Mouse (Mus musculus): Measurements from ENCODE around the gene Dgki. TPM values are rescaled to one million over a fixed set of nuclear protein-coding genes. Genes with fewer than 3 reads are reported as not detected.

The Dgki gene
- polyA plus RNA-seq, 1 experiment, result not detected

DNA sequence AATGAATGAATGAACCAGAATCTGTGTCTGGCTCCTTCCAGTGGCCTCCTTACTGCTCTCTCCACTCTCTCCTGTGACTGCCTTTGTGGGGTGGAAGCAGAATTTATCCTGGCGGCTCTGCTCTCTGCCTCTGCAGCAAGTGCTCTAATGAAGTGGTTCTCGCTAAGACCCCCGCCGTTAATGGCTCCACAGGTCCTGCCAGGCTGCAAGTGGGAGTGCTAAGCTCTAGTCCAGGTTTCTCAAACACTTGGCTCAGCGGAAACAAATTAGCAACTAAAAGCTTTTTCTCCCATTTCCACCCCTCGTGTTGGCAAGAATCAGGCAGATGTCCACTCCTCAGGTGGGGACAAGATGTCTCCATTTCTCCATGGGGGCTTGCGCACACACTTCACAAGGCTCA, 28.7 kb upstream of the Dgki start:
- H3K4me1 ChIP-seq (ENCODE audit: control insufficient read depth, insufficient read depth, low read length), result peaks cover 20% of the 10 kb centered on the region
- TF ChIP-seq POLR2A (IDR thresholded peaks at IDR 0.05; ENCODE audit: insufficient read depth, low read depth, low read length) (no peak), CTCF (IDR thresholded peaks at IDR 0.05; ENCODE audit: insufficient read depth, low read depth, low read length) (no peak)
- 68% methylated on average over 7 of the region's 7 CpGs for whole genome bisulfite sequencing
- H3K27ac ChIP-seq (ENCODE audit: insufficient read depth, low read depth, low read length), result no peak overlapping the region
- H3K4me3 ChIP-seq (ENCODE audit: insufficient read depth, low read depth, low read length), result no peak overlapping the region

- no peak overlapping the region for H3K4me3 ChIP-seq (ENCODE audit: insufficient read depth, low read depth, low read length)
- 56% methylated on average over 6 of the region's 6 CpGs for WGBS
- H3K27ac ChIP-seq (ENCODE audit: insufficient read depth, low read depth, low read length), result no peak overlapping the region
- no peak for TF ChIP-seq CTCF (IDR thresholded peaks at IDR 0.05; ENCODE audit: insufficient read depth, low read depth, low read length)
- no peak for TF ChIP-seq POLR2A (IDR thresholded peaks at IDR 0.05; ENCODE audit: insufficient read depth, low read depth, low read length)
- peaks cover 20% of the 10 kb centered on the region for H3K4me1 ChIP-seq (ENCODE audit: control insufficient read depth, insufficient read depth, low read length)
Observed at GRCm38 (mm10) chr6:37327519-37327918, 27.5 kb upstream of the Dgki start.

DNA sequence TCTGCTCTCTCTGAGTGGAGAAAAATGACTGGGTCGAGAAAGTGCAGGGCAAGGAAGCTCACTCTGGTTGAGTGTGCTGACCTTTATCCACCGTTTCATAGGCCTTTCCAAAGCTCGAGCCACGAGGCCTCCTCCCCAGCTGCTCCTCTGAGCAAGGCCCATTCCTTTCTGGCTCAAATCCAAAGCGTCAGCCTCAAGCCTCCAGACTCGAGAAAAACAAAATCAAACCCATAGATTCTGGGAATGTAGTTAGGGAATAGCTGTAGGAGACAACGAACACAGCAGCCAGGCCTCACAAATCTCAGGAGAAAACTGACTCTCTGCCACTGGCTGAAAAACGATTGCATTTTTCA, 26.6 kb upstream of the Dgki start:
- 32% methylated on average over 8 of the region's 8 CpGs for WGBS
- H3K4me1 ChIP-seq (ENCODE audit: control insufficient read depth, insufficient read depth, low read length), result peaks cover 13% of the 10 kb centered on the region
- no peak for TF ChIP-seq CTCF (IDR thresholded peaks at IDR 0.05; ENCODE audit: insufficient read depth, low read depth, low read length)
- TF ChIP-seq POLR2A (IDR thresholded peaks at IDR 0.05; ENCODE audit: insufficient read depth, low read depth, low read length), result no peak
- no peak overlapping the region for H3K27ac ChIP-seq (ENCODE audit: insufficient read depth, low read depth, low read length)
- no peak overlapping the region for H3K4me3 ChIP-seq (ENCODE audit: insufficient read depth, low read depth, low read length)

DNA sequence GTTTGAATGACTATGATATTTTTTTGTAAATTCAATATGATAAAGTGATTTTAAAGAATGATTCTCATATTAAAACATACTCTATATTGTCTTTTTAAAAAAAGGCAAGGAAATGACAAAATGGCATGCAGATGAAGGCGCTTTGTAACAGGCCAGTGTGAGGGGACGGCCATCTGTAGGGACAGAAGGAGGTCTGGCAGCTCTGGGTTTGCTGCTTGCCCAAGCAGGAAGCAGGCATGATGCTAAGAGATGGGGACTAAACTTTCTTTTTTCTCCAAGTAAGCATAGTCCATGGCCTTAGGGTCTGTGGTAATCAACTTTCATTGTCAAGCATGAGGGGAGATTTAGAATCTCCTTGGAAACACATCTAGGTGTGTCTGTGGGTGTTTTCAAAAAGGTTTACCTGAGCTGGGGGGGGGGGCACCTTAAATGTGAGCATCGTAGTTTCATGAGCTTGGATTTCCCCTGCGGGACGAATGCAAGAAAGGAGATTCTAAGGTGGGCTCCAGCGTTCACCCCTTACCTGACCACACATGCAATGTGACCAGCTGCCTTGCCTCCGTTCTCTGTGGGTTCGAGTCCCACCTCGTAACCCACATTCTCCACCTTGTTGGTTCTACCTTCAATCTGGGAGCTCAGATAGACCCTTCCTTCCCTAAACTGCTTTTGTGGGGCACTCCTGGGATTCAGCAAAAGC, 26.1 kb upstream of the Dgki start:
- TF ChIP-seq CTCF (IDR thresholded peaks at IDR 0.05; ENCODE audit: insufficient read depth, low read depth, low read length) (no peak), POLR2A (IDR thresholded peaks at IDR 0.05; ENCODE audit: insufficient read depth, low read depth, low read length) (no peak)
- H3K4me3 ChIP-seq (ENCODE audit: insufficient read depth, low read depth, low read length), result no peak overlapping the region
- no peak overlapping the region for H3K27ac ChIP-seq (ENCODE audit: insufficient read depth, low read depth, low read length)
- H3K4me1 ChIP-seq (ENCODE audit: control insufficient read depth, insufficient read depth, low read length), result peaks cover 11% of the 10 kb centered on the region
- 96% methylated on average over 9 of the region's 9 CpGs for WGBS

DNA sequence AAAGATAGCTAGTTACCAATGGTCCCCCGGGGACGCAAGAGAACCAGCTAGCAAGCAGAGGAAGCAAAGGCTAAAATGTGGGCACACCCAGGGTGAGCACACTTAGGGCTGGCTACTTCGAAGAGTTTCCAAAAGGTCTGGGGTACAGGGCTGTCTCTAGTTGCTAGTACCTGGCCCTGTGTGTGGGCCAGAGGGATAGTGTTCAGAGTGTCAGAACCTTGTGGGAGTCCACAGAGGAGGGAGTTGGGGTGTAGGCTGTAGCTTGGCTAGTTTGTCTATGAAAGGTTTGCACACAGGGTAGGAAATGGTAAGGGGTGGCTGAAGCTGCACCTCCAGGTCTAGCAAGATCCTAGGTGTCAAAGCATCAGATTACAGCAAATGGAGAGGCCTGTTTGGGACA, 25.1 kb upstream of the Dgki start:
- 93% methylated on average over 3 of the region's 3 CpGs for WGBS
- Histone ChIP-seq H3K27ac (ENCODE audit: insufficient read depth, low read depth, low read length) (no peak overlapping the region), H3K4me1 (ENCODE audit: control insufficient read depth, insufficient read depth, low read length) (peaks cover 8% of the 10 kb centered on the region), H3K4me3 (ENCODE audit: insufficient read depth, low read depth, low read length) (no peak overlapping the region)
- no peak for TF ChIP-seq CTCF (IDR thresholded peaks at IDR 0.05; ENCODE audit: insufficient read depth, low read depth, low read length)

GRCm38 (mm10) chr6:37322641-37323040, 22.7 kb upstream of the Dgki start:
- 95% methylated on average over 7 of the region's 7 CpGs for WGBS
- TF ChIP-seq POLR2A (IDR thresholded peaks at IDR 0.05; ENCODE audit: insufficient read depth, low read depth, low read length) (no peak), CTCF (IDR thresholded peaks at IDR 0.05; ENCODE audit: insufficient read depth, low read depth, low read length) (no peak)

GRCm38 (mm10) chr6:37322088-37322487, 22.1 kb upstream of the Dgki start:
- Histone ChIP-seq H3K27ac (ENCODE audit: insufficient read depth, low read depth, low read length) (no peak overlapping the region), H3K4me3 (ENCODE audit: insufficient read depth, low read depth, low read length) (no peak overlapping the region), H3K4me1 (ENCODE audit: control insufficient read depth, insufficient read depth, low read length) (peaks cover 4% of the 10 kb centered on the region)
- TF ChIP-seq POLR2A (IDR thresholded peaks at IDR 0.05; ENCODE audit: insufficient read depth, low read depth, low read length), result no peak
- 89% methylated on average over 9 of the region's 9 CpGs for WGBS

More at GRCm38 (mm10) chr6:37322641-37323040, 22.7 kb upstream of the Dgki start:
- H3K27ac ChIP-seq (ENCODE audit: insufficient read depth, low read depth, low read length), result no peak overlapping the region
- no peak overlapping the region for H3K4me3 ChIP-seq (ENCODE audit: insufficient read depth, low read depth, low read length)
- H3K4me1 ChIP-seq (ENCODE audit: control insufficient read depth, insufficient read depth, low read length), result peaks cover 8% of the 10 kb centered on the region

- TF ChIP-seq POLR2A (IDR thresholded peaks at IDR 0.05; ENCODE audit: insufficient read depth, low read depth, low read length) (no peak), CTCF (IDR thresholded peaks at IDR 0.05; ENCODE audit: insufficient read depth, low read depth, low read length) (no peak)
- peak overlapping the region; percentile 75; the same call in 1 of the 2 replicates for H3K27ac ChIP-seq (ENCODE audit: insufficient read depth, low read depth, low read length)
- WGBS, result 33% methylated on average over 5 of the region's 5 CpGs
- no peak overlapping the region for H3K4me3 ChIP-seq (ENCODE audit: insufficient read depth, low read depth, low read length)
- H3K4me1 ChIP-seq (ENCODE audit: control insufficient read depth, insufficient read depth, low read length), result no peaks in the 10 kb centered on the region
Observed at GRCm38 (mm10) chr6:37317904-37318303, 17.9 kb upstream of the Dgki start.

GRCm38 (mm10) chr6:37315440-37315839, 15.5 kb upstream of the Dgki start:
- TF ChIP-seq POLR2A (IDR thresholded peaks at IDR 0.05; ENCODE audit: insufficient read depth, low read depth, low read length) (no peak), CTCF (IDR thresholded peaks at IDR 0.05; ENCODE audit: insufficient read depth, low read depth, low read length) (no peak)
- Histone ChIP-seq H3K27ac (ENCODE audit: insufficient read depth, low read depth, low read length) (no peak overlapping the region), H3K4me3 (ENCODE audit: insufficient read depth, low read depth, low read length) (no peak overlapping the region), H3K4me1 (ENCODE audit: control insufficient read depth, insufficient read depth, low read length) (no peaks in the 10 kb centered on the region)

DNA sequence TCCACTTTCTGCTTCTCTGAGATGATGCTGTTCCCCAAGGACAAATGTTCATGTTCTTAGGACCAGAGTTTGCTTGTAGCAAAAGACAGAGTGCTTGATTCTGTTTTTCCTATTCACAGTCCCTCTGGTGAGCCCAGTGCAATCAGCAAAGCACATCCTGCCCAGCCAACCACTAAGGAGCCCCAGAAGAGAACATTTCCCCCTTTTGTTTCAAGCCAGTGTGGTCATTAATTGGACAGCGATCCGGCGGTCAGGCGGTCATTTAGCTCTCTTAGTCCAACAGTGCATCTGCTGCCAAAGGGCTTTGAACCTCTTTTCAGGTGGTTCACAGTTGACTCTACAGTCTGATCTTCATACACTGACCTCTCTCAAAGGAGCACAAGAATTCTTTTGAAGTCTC, 10.6 kb upstream of the Dgki start:
- WGBS, result 49% methylated on average over 4 of the region's 4 CpGs
- Histone ChIP-seq H3K27ac (ENCODE audit: insufficient read depth, low read depth, low read length) (no peak overlapping the region), H3K4me3 (ENCODE audit: insufficient read depth, low read depth, low read length) (no peak overlapping the region), H3K4me1 (ENCODE audit: control insufficient read depth, insufficient read depth, low read length) (no peaks in the 10 kb centered on the region)
- no peak for TF ChIP-seq POLR2A (IDR thresholded peaks at IDR 0.05; ENCODE audit: insufficient read depth, low read depth, low read length)
- TF ChIP-seq CTCF (IDR thresholded peaks at IDR 0.05; ENCODE audit: insufficient read depth, low read depth, low read length), result no peak
